Mouse (Mus musculus) heart, postnatal 10 days (tissue): ENCODE measurements around the gene Shcbp1. TPM values are rescaled to one million over a fixed set of nuclear protein-coding genes. Genes with fewer than 3 reads are reported as not detected.
"Not testable (repeated sequence)": the region's sequence is repeated elsewhere in the genome, so short reads cannot be mapped to it uniquely, and the experiment has no call there.

Experiments used
- DNase-seq, 2 experiments: peaks; one replicate each; pipeline ENCODE4 v3.0.0; 2021
- intact Hi-C: fragments of 180-260 bp; cut with DNase I; formaldehyde crosslinking; loops from one replicate; pipeline ENCODE4 v1.15.1; 2025
- total RNA-seq, 2 experiments: library from RNA; stranded (reverse); gene quantifications; 2 replicates each; pipeline ENCODE4 v1.2.3; 2021

Gene Shcbp1
- 1 to 10 TPM; 5.6 to 6.1 TPM for total RNA-seq

DNA sequence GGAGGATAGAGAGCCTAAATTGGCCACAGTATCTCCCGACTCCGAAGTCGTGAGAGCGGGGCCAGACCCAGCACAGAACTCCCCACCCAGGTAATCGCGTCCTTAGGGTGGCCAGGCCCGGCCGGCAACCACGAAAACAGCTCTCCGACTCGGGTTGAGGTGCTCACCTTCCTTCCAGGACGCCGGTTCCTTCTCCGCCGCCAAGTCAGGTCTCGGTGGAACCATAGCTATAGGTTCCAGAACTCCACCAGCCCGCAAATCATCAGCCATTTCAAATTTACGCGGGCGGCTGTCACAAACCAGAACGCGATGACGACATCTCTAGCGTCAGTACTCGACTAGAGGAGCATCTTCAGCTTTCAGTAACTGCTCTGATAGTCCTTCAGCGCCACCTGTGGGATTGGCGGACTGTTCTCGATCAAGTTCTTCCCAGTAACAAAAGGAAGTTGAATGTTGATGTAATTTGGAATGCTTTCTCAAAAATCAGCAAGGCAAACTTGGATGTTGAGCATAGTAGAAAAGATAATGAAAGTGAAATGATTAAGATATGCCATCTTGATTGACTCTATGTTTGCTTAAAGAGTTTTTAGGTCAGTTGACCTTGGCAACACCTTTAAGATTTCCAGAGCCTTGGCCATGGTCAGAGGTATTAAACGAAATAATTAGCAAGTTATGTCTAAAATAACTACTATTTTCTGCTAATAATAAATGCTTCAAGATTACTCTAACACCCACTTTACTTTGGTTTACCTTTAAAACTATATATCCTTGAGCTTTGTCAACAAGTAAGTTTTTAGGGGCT, at the start of gene Shcbp1:
TSS of gene Shcbp1 (minus strand) at position 314 of the 802 bp plus-strand sequence.
- intact Hi-C loops: loop anchor here (2.0 to 5.0 kb wide), 2 partner anchors 58 to 101 kb away; no protein-coding TSS in a partner anchor
- DNase-seq: peak; percentile 93 to 97

- DNase-seq: no peak
- intact Hi-C loops: no loop called here
Observed at GRCm38 (mm10) chr8:4808831-4809230, 29.5 kb upstream of the Shcbp1 start.

GRCm38 (mm10) chr8:4800524-4801122, 21.3 kb upstream of the Shcbp1 start:
- DNase-seq: peak; percentile 8 to 41

GRCm38 (mm10) chr8:4778266-4778665, 1.1 kb downstream of the Shcbp1 start:
- intact Hi-C loops: loop anchor here (5.0 kb wide), 1 partner anchor 59 kb away; no protein-coding TSS in a partner anchor
- no peak for DNase-seq

More at GRCm38 (mm10) chr8:4800524-4801122, 21.3 kb upstream of the Shcbp1 start:
- intact Hi-C loops: no loop called here

DNA sequence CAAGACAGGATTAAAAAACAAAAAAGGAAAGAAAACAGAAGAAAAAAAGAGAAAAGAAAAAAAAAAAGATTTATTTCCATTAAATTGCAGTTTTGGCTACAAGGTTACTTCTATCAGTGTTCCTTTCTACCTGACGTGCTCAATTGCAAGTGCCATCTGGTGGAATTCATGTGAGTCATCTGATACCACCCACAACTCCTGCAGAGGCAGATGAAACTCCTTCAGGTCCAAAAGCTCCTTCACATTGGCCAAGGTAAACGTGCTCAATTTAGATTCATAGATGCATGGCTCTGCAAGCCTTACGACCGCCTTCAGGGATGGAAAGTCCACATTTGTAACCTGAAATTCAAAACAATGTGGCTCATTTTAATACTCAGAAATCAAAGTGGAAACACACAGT, 14.6 kb downstream of the Shcbp1 start:
- DNase-seq: no peak
- intact Hi-C loops: no loop called here

GRCm38 (mm10) chr8:4753048-4753447, 26.3 kb downstream of the Shcbp1 start:
- no peak for DNase-seq
- intact Hi-C loops: no loop called here

GRCm38 (mm10) chr8:4730942-4731341, 48.4 kb downstream of the Shcbp1 start:
- intact Hi-C loops: no loop called here
- peak in 1 of 2 experiments; percentile 5 for DNase-seq

DNA sequence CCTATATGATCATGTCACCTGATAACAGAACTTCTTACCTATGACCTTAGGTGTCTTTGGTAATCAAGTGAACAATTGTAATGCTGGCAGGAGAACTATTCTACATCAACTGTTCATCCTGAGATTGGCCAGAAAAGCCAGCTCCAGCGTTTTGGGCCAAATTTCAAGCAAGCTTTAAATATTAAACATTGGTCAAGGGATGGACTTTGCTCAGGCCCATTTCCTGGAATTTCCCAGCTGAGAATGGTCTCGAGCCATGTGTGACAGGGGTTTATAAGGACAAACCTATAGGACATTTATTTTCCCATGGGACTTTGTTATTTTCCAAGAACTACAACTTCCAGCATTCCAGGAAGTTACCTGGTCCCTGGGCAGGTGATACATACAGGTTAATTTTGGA, 63.8 kb downstream of the Shcbp1 start:
- no peak for DNase-seq
- intact Hi-C loops: no loop called here

GRCm38 (mm10) chr8:4708346-4708745, 71.0 kb downstream of the Shcbp1 start:
- intact Hi-C loops, DNase-seq: not testable (repeated sequence)

DNA sequence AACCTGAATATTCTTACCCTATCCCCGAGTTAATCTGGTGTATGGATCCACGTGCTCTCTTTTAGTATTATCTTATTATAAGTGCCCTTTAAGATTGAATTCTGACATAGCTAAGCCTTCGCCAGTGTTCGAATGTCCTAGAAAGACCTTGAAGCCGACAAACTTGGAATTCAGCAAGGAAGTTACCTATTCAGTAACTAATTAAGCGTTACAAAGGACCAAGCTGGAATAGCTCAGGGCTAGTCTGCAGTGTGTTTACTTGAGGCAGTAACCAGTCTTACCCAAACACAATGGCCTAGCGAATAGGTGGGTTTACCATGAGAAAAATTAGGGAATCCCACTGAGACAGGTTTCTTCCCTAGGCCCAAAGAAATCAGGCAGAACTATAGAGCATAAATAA, 71.5 kb downstream of the Shcbp1 start:
- DNase-seq, intact Hi-C loops: not testable (repeated sequence)

DNA sequence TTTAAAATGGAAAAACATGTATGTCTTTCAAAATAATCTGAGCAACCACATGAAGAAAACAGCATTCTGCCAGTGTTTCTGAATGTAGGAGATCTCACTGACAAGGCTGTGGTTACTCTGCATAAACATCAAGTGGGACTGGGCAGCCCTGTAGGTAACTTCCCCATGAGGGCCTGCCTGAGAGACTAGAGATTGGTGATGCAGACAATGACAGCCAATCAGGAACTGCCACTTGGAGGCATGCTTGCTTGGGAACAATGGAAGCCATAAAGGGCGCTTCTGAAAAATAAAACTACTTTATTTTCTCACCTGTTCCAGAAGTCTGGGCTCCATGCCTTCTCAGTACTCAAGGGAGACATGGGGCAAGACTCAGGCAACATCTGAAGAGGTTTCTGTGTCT, 87.7 kb downstream of the Shcbp1 start:
- intact Hi-C loops: no loop called here
- no peak for DNase-seq

Other genes starting within 250 kb of the Shcbp1 start
- 10 to 100 TPM in 1 of 2 experiments, 1 to 10 TPM in 1; 9.7 to 11.2 TPM for gene Zfp958, start 166.4 kb downstream of the Shcbp1 start, total RNA-seq